Mouse (Mus musculus): ENCODE data around the gene Drc7. TPM values are rescaled to one million over a fixed set of nuclear protein-coding genes. Genes with fewer than 3 reads are reported as not detected.

Drc7 gene
- polyA plus RNA-seq, 1 experiment = 2.8 TPM

DNA sequence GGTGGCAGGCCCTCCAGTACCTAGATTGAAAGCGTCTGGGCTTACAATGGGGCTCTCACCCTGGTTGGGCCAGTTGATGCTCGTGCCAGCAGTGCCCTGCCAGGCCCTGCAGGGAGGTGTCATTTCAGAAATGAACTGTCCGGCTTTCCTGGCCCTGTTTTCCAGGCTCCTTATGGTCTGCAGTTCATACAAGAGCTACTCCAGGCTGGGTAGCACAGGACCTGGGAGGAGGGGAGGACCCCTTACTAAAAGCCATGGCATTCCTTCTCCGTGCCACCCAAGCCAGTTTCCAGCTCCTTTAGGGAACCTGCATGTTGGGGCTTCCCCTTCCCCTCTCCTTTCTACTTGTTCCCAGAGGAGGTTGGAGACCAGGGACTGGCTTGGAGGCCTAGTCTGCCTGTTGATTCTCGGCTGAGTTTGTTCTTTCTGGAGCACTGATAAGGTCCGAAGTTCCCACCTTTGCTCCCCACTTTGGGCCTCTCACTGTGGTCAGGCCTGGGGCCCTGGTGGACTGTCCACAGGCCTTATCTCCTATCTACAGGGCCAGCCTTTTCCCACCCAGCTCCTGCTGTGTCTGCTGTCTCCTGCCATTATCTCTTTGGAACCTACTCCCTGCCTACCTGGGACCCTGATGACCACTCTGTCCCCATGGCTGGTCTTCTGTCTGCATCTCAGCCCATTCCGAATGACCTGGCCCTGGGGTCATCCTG lies 30.7 kb downstream of the Drc7 start:
- Histone ChIP-seq H3K27ac (ENCODE audit: control insufficient read depth, insufficient read depth, low read depth, low read length, poor library complexity) (no peak overlapping the region), H3K4me3 (replicated peaks; ENCODE audit: control insufficient read depth, low read depth, low read length) (no peak overlapping the region), H3K4me1 (ENCODE audit: control insufficient read depth, insufficient read depth, low read length) (peaks cover 1% of the 10 kb centered on the region; the same call in 1 of the 2 replicates)
- 80% methylated on average over 7 of the region's 7 CpGs for WGBS
- TF ChIP-seq POLR2A (IDR thresholded peaks at IDR 0.05; ENCODE audit: borderline replicate concordance, control insufficient read depth, low read depth, low read length) = no peak
- no peak for TF ChIP-seq CTCF (IDR thresholded peaks at IDR 0.05; ENCODE audit: control insufficient read depth, insufficient read depth, low read length)

- no peaks in the 10 kb centered on the region for H3K4me1 ChIP-seq (ENCODE audit: control insufficient read depth, insufficient read depth, low read length)
- H3K27ac ChIP-seq (ENCODE audit: control insufficient read depth, insufficient read depth, low read depth, low read length, poor library complexity) = no peak overlapping the region
- 77% methylated on average over 4 of the region's 4 CpGs for WGBS
- no peak overlapping the region for H3K4me3 ChIP-seq (replicated peaks; ENCODE audit: control insufficient read depth, low read depth, low read length)
- no peak for TF ChIP-seq CTCF (IDR thresholded peaks at IDR 0.05; ENCODE audit: control insufficient read depth, insufficient read depth, low read length)
These were observed 38.7 kb downstream of the Drc7 start for GRCm38 (mm10) chr8:95093574-95093973.

DNA sequence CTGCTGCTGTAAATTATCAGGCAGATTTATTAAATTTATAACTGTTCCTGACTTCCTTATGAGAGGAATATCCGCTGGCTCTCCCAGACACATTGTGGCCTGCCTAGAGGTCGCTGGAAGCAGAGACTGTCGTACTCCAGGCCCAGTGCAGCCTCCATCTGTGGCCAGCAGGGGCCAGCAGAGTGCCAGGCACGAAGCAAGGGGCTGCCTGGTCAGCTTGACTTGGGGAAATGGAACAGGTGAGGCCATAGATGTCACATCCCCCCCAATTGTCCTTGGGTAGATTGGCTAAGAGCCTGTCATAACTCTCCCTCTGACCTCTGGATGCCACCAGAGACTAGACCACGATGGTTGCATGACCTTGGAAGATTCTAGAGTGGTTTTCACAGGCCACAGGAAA lies 44.1 kb downstream of the Drc7 start:
- H3K4me1 ChIP-seq (ENCODE audit: control insufficient read depth, insufficient read depth, low read length) = no peaks in the 10 kb centered on the region
- TF ChIP-seq POLR2A (IDR thresholded peaks at IDR 0.05; ENCODE audit: borderline replicate concordance, control insufficient read depth, low read depth, low read length) = no peak
- peak; percentile 87 for TF ChIP-seq CTCF (IDR thresholded peaks at IDR 0.05; ENCODE audit: control insufficient read depth, insufficient read depth, low read length)
- WGBS = 25% methylated on average over 5 of the region's 5 CpGs
- no peak overlapping the region for H3K4me3 ChIP-seq (replicated peaks; ENCODE audit: control insufficient read depth, low read depth, low read length)
- no peak overlapping the region for H3K27ac ChIP-seq (ENCODE audit: control insufficient read depth, insufficient read depth, low read depth, low read length, poor library complexity)

- Histone ChIP-seq H3K4me1 (ENCODE audit: control insufficient read depth, insufficient read depth, low read length) (no peaks in the 10 kb centered on the region; the same call in 1 of the 2 replicates), H3K4me3 (replicated peaks; ENCODE audit: control insufficient read depth, low read depth, low read length) (no peak overlapping the region), H3K27ac (ENCODE audit: control insufficient read depth, insufficient read depth, low read depth, low read length, poor library complexity) (no peak overlapping the region)
- 68% methylated on average over 4 of the region's 4 CpGs for WGBS
- TF ChIP-seq POLR2A (IDR thresholded peaks at IDR 0.05; ENCODE audit: borderline replicate concordance, control insufficient read depth, low read depth, low read length) (no peak), CTCF (IDR thresholded peaks at IDR 0.05; ENCODE audit: control insufficient read depth, insufficient read depth, low read length) (peak; percentile 9; the same call in 1 of the 2 replicates)
These were observed 47.1 kb downstream of the Drc7 start for GRCm38 (mm10) chr8:95101972-95102371.

DNA sequence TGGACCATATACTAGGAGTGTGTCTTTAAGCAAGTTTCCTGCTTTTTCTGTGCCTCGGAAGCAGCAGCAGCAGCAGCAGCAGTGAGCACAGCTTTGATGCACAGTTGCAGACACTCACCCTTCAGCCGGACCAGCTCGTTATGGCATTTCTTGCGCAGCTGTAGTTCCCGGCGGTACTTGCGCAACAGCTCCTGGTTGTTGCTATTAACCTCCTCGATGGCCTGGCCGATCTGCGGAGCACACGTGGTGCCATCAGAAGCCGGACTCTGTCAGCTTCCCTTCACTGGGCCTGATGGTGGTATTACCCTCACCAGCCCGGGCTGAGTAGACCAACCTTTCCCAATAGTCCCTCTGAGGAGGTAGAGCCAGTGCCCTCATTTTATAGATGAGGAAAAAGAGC lies 52.4 kb downstream of the Drc7 start:
- no peaks in the 10 kb centered on the region; the same call in 1 of the 2 replicates for H3K4me1 ChIP-seq (ENCODE audit: control insufficient read depth, insufficient read depth, low read length)
- no peak for TF ChIP-seq CTCF (IDR thresholded peaks at IDR 0.05; ENCODE audit: control insufficient read depth, insufficient read depth, low read length)
- TF ChIP-seq POLR2A (IDR thresholded peaks at IDR 0.05; ENCODE audit: borderline replicate concordance, control insufficient read depth, low read depth, low read length) = no peak
- 42% methylated on average over 13 of the region's 13 CpGs for WGBS

GRCm38 (mm10) chr8:95112594-95112993 lies 57.7 kb downstream of the Drc7 start:
- H3K4me3 ChIP-seq (replicated peaks; ENCODE audit: control insufficient read depth, low read depth, low read length) = no peak overlapping the region
- H3K27ac ChIP-seq (ENCODE audit: control insufficient read depth, insufficient read depth, low read depth, low read length, poor library complexity) = no peak overlapping the region
- no peak; the same call in 1 of the 2 replicates for TF ChIP-seq CTCF (IDR thresholded peaks at IDR 0.05; ENCODE audit: control insufficient read depth, insufficient read depth, low read length)
- no peak for TF ChIP-seq POLR2A (IDR thresholded peaks at IDR 0.05; ENCODE audit: borderline replicate concordance, control insufficient read depth, low read depth, low read length)
- H3K4me1 ChIP-seq (ENCODE audit: control insufficient read depth, insufficient read depth, low read length) = no peaks in the 10 kb centered on the region
- 77% methylated on average over 3 of the region's 3 CpGs for WGBS

More for the DNA sequence above, 52.4 kb downstream of the Drc7 start:
- H3K27ac ChIP-seq (ENCODE audit: control insufficient read depth, insufficient read depth, low read depth, low read length, poor library complexity) = no peak overlapping the region
- H3K4me3 ChIP-seq (replicated peaks; ENCODE audit: control insufficient read depth, low read depth, low read length) = no peak overlapping the region

- H3K4me1 ChIP-seq (ENCODE audit: control insufficient read depth, insufficient read depth, low read length) = no peaks in the 10 kb centered on the region
- no peak overlapping the region for H3K4me3 ChIP-seq (replicated peaks; ENCODE audit: control insufficient read depth, low read depth, low read length)
- 51% methylated on average over 4 of the region's 4 CpGs for WGBS
These were observed 58.2 kb downstream of the Drc7 start for GRCm38 (mm10) chr8:95113108-95113507.

GRCm38 (mm10) chr8:95113750-95114149 lies 58.8 kb downstream of the Drc7 start:
- no peaks in the 10 kb centered on the region for H3K4me1 ChIP-seq (ENCODE audit: control insufficient read depth, insufficient read depth, low read length)
- no peak overlapping the region for H3K27ac ChIP-seq (ENCODE audit: control insufficient read depth, insufficient read depth, low read depth, low read length, poor library complexity)
- H3K4me3 ChIP-seq (replicated peaks; ENCODE audit: control insufficient read depth, low read depth, low read length) = no peak overlapping the region
- WGBS = 73% methylated on average over 3 of the region's 3 CpGs
- TF ChIP-seq POLR2A (IDR thresholded peaks at IDR 0.05; ENCODE audit: borderline replicate concordance, control insufficient read depth, low read depth, low read length) (no peak), CTCF (IDR thresholded peaks at IDR 0.05; ENCODE audit: control insufficient read depth, insufficient read depth, low read length) (peak; percentile 31; the same call in 1 of the 2 replicates)

More at GRCm38 (mm10) chr8:95113108-95113507, 58.2 kb downstream of the Drc7 start:
- no peak overlapping the region for H3K27ac ChIP-seq (ENCODE audit: control insufficient read depth, insufficient read depth, low read depth, low read length, poor library complexity)
- TF ChIP-seq POLR2A (IDR thresholded peaks at IDR 0.05; ENCODE audit: borderline replicate concordance, control insufficient read depth, low read depth, low read length) (no peak), CTCF (IDR thresholded peaks at IDR 0.05; ENCODE audit: control insufficient read depth, insufficient read depth, low read length) (no peak)

Measured in bone marrow, adult 2 months (tissue).